Mouse (Mus musculus) neural tube, embryonic 13.5 days (tissue): ENCODE results near the gene Apba1. TPM values are rescaled to one million over a fixed set of nuclear protein-coding genes. Genes with fewer than 3 reads are reported as not detected.
A peak's percentile ranks its signal among the peaks of the same experiment; 100 is the strongest.

ENCODE experiments used
- ATAC-seq: fragments of 200-750 bp; cut with Nextera tagmentation; 2 replicates; pipeline ENCODE4 v1.8.0; 2017; ENCODE audit warnings: low read depth, mild to moderate bottlenecking, moderate TSS enrichment, moderate library complexity
- H3K27ac ChIP-seq: fragments of 300-500 bp; sonication (generic); replicated peaks from 2 replicates; pipeline ENCODE4 v1.5.1; 2015; ENCODE audit warnings: moderate library complexity, mild to moderate bottlenecking, inconsistent platforms
- H3K27me3 ChIP-seq: fragments of 300-500 bp; sonication (generic); 2 replicates; pipeline ENCODE4 v1.6.1; 2015; ENCODE audit warnings: mild to moderate bottlenecking, inconsistent platforms
- H3K36me3 ChIP-seq: fragments of 300-500 bp; sonication (generic); 2 replicates; pipeline ENCODE4 v1.6.1; 2015; ENCODE audit warnings: mild to moderate bottlenecking, inconsistent platforms
- H3K4me1 ChIP-seq: fragments of 300-500 bp; sonication (generic); replicated peaks from 2 replicates; pipeline ENCODE4 v1.6.1; 2015; ENCODE audit warnings: inconsistent platforms
- H3K4me2 ChIP-seq: fragments of 300-500 bp; sonication (generic); 2 replicates; pipeline ENCODE4 v1.6.1; 2015; ENCODE audit warnings: inconsistent platforms, mild to moderate bottlenecking, moderate library complexity
- H3K4me3 ChIP-seq: fragments of 300-500 bp; sonication (generic); 2 replicates; pipeline ENCODE4 v1.5.1; 2015; ENCODE audit warnings: mild to moderate bottlenecking, inconsistent platforms
- H3K9ac ChIP-seq: fragments of 300-500 bp; sonication (generic); 2 replicates; pipeline ENCODE4 v1.6.1; 2015; ENCODE audit warnings: moderate library complexity, mild to moderate bottlenecking, inconsistent platforms
- H3K9me3 ChIP-seq: fragments of 300-500 bp; sonication (generic); 2 replicates; pipeline ENCODE4 v1.6.1; 2016; ENCODE audit warnings: inconsistent platforms
- WGBS: fragments of 180-500 bp; shearing (Covaris S2); methylation state at CpG from one replicate; pipeline ENCODE4 v1.1.7; 2015; 5-methylcytosine and 5-hydroxymethylcytosine counted together
- polyA plus RNA-seq: library from polyadenylated mRNA; unstranded; fragments of >200 nt; fragmentation: Nextera tagmentation; extraction: Ambion mirVana; gene quantifications from 2 replicates; pipeline ENCODE4 v1.2.1, GENCODE M21; 2015

Apba1 gene
- polyA plus RNA-seq, 1 experiment from 2014 or later = 8.7 TPM

- no peak for ATAC-seq
- no peaks in the 10 kb centered on the region for H3K9me3 ChIP-seq
- H3K36me3 ChIP-seq = peaks cover 10% of the 10 kb centered on the region; the same call in 1 of the 2 replicates
- peaks cover 16% of the 10 kb centered on the region for H3K4me1 ChIP-seq
- peaks cover 38% of the 10 kb centered on the region for H3K27me3 ChIP-seq
- H3K4me2 ChIP-seq = no peak overlapping the region
- WGBS = 89% methylated on average over 6 of the region's 6 CpGs
- no peak overlapping the region for H3K9ac ChIP-seq
- no peak overlapping the region for H3K4me3 ChIP-seq
- no peak overlapping the region for H3K27ac ChIP-seq
Observed at GRCm38 (mm10) chr19:23891421-23891820, 132.7 kb downstream of the Apba1 start.

GRCm38 (mm10) chr19:23892633-23893032, 133.9 kb downstream of the Apba1 start:
- H3K36me3 ChIP-seq = peaks cover 10% of the 10 kb centered on the region; the same call in 1 of the 2 replicates
- H3K27ac ChIP-seq = 0 out of 2 replicates have a peak overlapping the region, but pooled peaks have one; percentile 28
- 14% methylated on average over 37 of the region's 37 CpGs for WGBS
- H3K27me3 ChIP-seq = peaks cover 38% of the 10 kb centered on the region
- no peaks in the 10 kb centered on the region for H3K9me3 ChIP-seq
- peak overlapping the region; percentile 40 for H3K4me3 ChIP-seq
- peaks cover 16% of the 10 kb centered on the region for H3K4me1 ChIP-seq
- H3K4me2 ChIP-seq = peak overlapping the region; percentile 57
- peak overlapping the region; percentile 63 for H3K9ac ChIP-seq
- ATAC-seq = peak; percentile 44

GRCm38 (mm10) chr19:23893093-23893889, 134.6 kb downstream of the Apba1 start:
- H3K36me3 ChIP-seq = peaks cover 10% of the 10 kb centered on the region; the same call in 1 of the 2 replicates
- no peaks in the 10 kb centered on the region for H3K9me3 ChIP-seq
- H3K4me1 ChIP-seq = peaks cover 23% of the 10 kb centered on the region
- peak overlapping the region; percentile 63 for H3K9ac ChIP-seq
- H3K27me3 ChIP-seq = peaks cover 38% of the 10 kb centered on the region
- H3K27ac ChIP-seq = 0 out of 2 replicates have a peak overlapping the region, but pooled peaks have one; percentile 28
- H3K4me3 ChIP-seq = peak overlapping the region; percentile 40
- H3K4me2 ChIP-seq = peak overlapping the region; percentile 57
- WGBS = 18% methylated on average over 107 of the region's 110 CpGs
- peak; percentile 84 for ATAC-seq

GRCm38 (mm10) chr19:23893946-23894345, 135.3 kb downstream of the Apba1 start:
- H3K4me2 ChIP-seq = no peak overlapping the region
- peaks cover 29% of the 10 kb centered on the region for H3K4me1 ChIP-seq
- no peak overlapping the region for H3K27ac ChIP-seq
- H3K27me3 ChIP-seq = peaks cover 38% of the 10 kb centered on the region
- peaks cover 10% of the 10 kb centered on the region; the same call in 1 of the 2 replicates for H3K36me3 ChIP-seq
- H3K9me3 ChIP-seq = no peaks in the 10 kb centered on the region
- no peak for ATAC-seq
- WGBS = 73% methylated on average over 9 of the region's 9 CpGs
- H3K9ac ChIP-seq = no peak overlapping the region
- H3K4me3 ChIP-seq = no peak overlapping the region

- 84% methylated on average over 3 of the region's 3 CpGs for WGBS
- peaks cover 38% of the 10 kb centered on the region for H3K27me3 ChIP-seq
- H3K27ac ChIP-seq = no peak overlapping the region
- no peaks in the 10 kb centered on the region for H3K9me3 ChIP-seq
- no peak overlapping the region for H3K4me3 ChIP-seq
- no peak overlapping the region for H3K4me2 ChIP-seq
- peaks cover 37% of the 10 kb centered on the region for H3K4me1 ChIP-seq
- peaks cover 10% of the 10 kb centered on the region; the same call in 1 of the 2 replicates for H3K36me3 ChIP-seq
- ATAC-seq = no peak
- no peak overlapping the region for H3K9ac ChIP-seq
Observed at GRCm38 (mm10) chr19:23894822-23895221, 136.1 kb downstream of the Apba1 start.

- H3K9me3 ChIP-seq = no peaks in the 10 kb centered on the region
- H3K27me3 ChIP-seq = peaks cover 26% of the 10 kb centered on the region
- WGBS = 73% methylated on average over 8 of the region's 8 CpGs
- H3K36me3 ChIP-seq = peaks cover 10% of the 10 kb centered on the region; the same call in 1 of the 2 replicates
- ATAC-seq = no peak
- H3K4me2 ChIP-seq = no peak overlapping the region
- H3K27ac ChIP-seq = no peak overlapping the region
- peaks cover 49% of the 10 kb centered on the region for H3K4me1 ChIP-seq
- H3K9ac ChIP-seq = no peak overlapping the region
- no peak overlapping the region for H3K4me3 ChIP-seq
Observed at GRCm38 (mm10) chr19:23896915-23897314, 138.2 kb downstream of the Apba1 start.

GRCm38 (mm10) chr19:23898501-23898900, 139.8 kb downstream of the Apba1 start:
- no peak overlapping the region for H3K4me3 ChIP-seq
- H3K9ac ChIP-seq = no peak overlapping the region
- 19% methylated on average over 11 of the region's 11 CpGs for WGBS
- H3K4me1 ChIP-seq = peaks cover 42% of the 10 kb centered on the region
- no peak overlapping the region for H3K4me2 ChIP-seq
- H3K36me3 ChIP-seq = peaks cover 8% of the 10 kb centered on the region; the same call in 1 of the 2 replicates
- H3K9me3 ChIP-seq = no peaks in the 10 kb centered on the region
- H3K27me3 ChIP-seq = peaks cover 11% of the 10 kb centered on the region
- ATAC-seq = peak; percentile 25; the same call in 1 of the 2 replicates
- H3K27ac ChIP-seq = no peak overlapping the region

GRCm38 (mm10) chr19:23901177-23901576, 142.5 kb downstream of the Apba1 start:
- Histone ChIP-seq H3K9ac (no peak overlapping the region), H3K4me2 (no peak overlapping the region), H3K9me3 (no peaks in the 10 kb centered on the region), H3K4me1 (peaks cover 61% of the 10 kb centered on the region), H3K27ac (no peak overlapping the region), H3K27me3 (no peaks in the 10 kb centered on the region; the same call in 1 of the 2 replicates), H3K4me3 (no peak overlapping the region), H3K36me3 (no peaks in the 10 kb centered on the region)
- no peak for ATAC-seq
- 78% methylated on average over 3 of the region's 3 CpGs for WGBS

- H3K4me3 ChIP-seq = no peak overlapping the region
- no peaks in the 10 kb centered on the region for H3K36me3 ChIP-seq
- H3K4me2 ChIP-seq = no peak overlapping the region
- no peaks in the 10 kb centered on the region; the same call in 1 of the 2 replicates for H3K27me3 ChIP-seq
- no peak for ATAC-seq
- 92% methylated on average over 4 of the region's 4 CpGs for WGBS
- H3K4me1 ChIP-seq = peaks cover 67% of the 10 kb centered on the region
- no peak overlapping the region for H3K9ac ChIP-seq
- no peak overlapping the region for H3K27ac ChIP-seq
- no peaks in the 10 kb centered on the region for H3K9me3 ChIP-seq
Observed at GRCm38 (mm10) chr19:23901768-23902167, 143.1 kb downstream of the Apba1 start.

- Histone ChIP-seq H3K9ac (no peak overlapping the region), H3K4me1 (peaks cover 69% of the 10 kb centered on the region), H3K4me3 (no peak overlapping the region), H3K36me3 (no peaks in the 10 kb centered on the region), H3K27ac (no peak overlapping the region), H3K27me3 (no peaks in the 10 kb centered on the region; the same call in 1 of the 2 replicates), H3K9me3 (no peaks in the 10 kb centered on the region), H3K4me2 (no peak overlapping the region)
- ATAC-seq = no peak
- 94% methylated on average over 7 of the region's 7 CpGs for WGBS
Observed at GRCm38 (mm10) chr19:23903066-23903465, 144.4 kb downstream of the Apba1 start.

GRCm38 (mm10) chr19:23904922-23905321, 146.2 kb downstream of the Apba1 start:
- Histone ChIP-seq H3K4me1 (peaks cover 51% of the 10 kb centered on the region), H3K4me3 (no peak overlapping the region), H3K27me3 (no peaks in the 10 kb centered on the region), H3K9me3 (no peaks in the 10 kb centered on the region), H3K4me2 (no peak overlapping the region), H3K9ac (no peak overlapping the region), H3K27ac (peak overlapping the region; percentile 78), H3K36me3 (no peaks in the 10 kb centered on the region)
- WGBS = 45% methylated on average over 4 of the region's 4 CpGs
- ATAC-seq = peak; percentile 17; the same call in 1 of the 2 replicates

GRCm38 (mm10) chr19:23905772-23906171, 147.1 kb downstream of the Apba1 start:
- Histone ChIP-seq H3K4me2 (no peak overlapping the region), H3K27ac (peak overlapping the region; percentile 78), H3K4me1 (peaks cover 42% of the 10 kb centered on the region), H3K9me3 (no peaks in the 10 kb centered on the region), H3K9ac (no peak overlapping the region), H3K27me3 (no peaks in the 10 kb centered on the region), H3K4me3 (no peak overlapping the region), H3K36me3 (no peaks in the 10 kb centered on the region)
- ATAC-seq = peak; percentile 59
- WGBS = 52% methylated on average over 5 of the region's 5 CpGs
